Mouse (Mus musculus) forebrain, embryonic 13.5 days (tissue): ENCODE data around the gene Kif5a. TPM values are rescaled to one million over a fixed set of nuclear protein-coding genes. Genes with fewer than 3 reads are reported as not detected.

ENCODE experiments used
- polyA plus RNA-seq: library from polyadenylated mRNA; unstranded; fragments of >200 nt; fragmentation: Nextera tagmentation; extraction: Ambion mirVana; gene quantifications from 2 replicates; pipeline ENCODE4 v1.2.1, GENCODE M21; 2015

Gene Kif5a
- polyA plus RNA-seq, 1 experiment from 2014 or later, result 45.4 TPM

Other genes with a start within 250 kb of the Kif5a start
- 74.7 and 78.4 TPM in 2 replicates for gene Tsfm, start 232.5 kb downstream of the Kif5a start, polyA plus RNA-seq
- 29.3 and 30.0 TPM in 2 replicates for gene Mettl1, start 221.9 kb downstream of the Kif5a start, polyA plus RNA-seq
- gene Eef1akmt3, start 221.8 kb downstream of the Kif5a start, polyA plus RNA-seq, result 0.08 and 0.14 TPM in 2 replicates
- 0.06 TPM in 1 of 2 replicates, not detected in the other for gene Cyp27b1, start 215.1 kb downstream of the Kif5a start, polyA plus RNA-seq
- gene March9, start 203.2 kb downstream of the Kif5a start, polyA plus RNA-seq, result 4.0 and 4.5 TPM in 2 replicates
- gene Cdk4, start 199.8 kb downstream of the Kif5a start, polyA plus RNA-seq, result 2,414 and 2,431 TPM in 2 replicates
- gene Tspan31, start 193.1 kb downstream of the Kif5a start, polyA plus RNA-seq, result 133 and 141 TPM in 2 replicates
- 1.5 and 1.7 TPM in 2 replicates for gene Agap2, start 188.1 kb downstream of the Kif5a start, polyA plus RNA-seq
- 94.8 and 101 TPM in 2 replicates for gene Os9, start 142.2 kb downstream of the Kif5a start, polyA plus RNA-seq
- gene B4galnt1, start 98.1 kb downstream of the Kif5a start, polyA plus RNA-seq, result 15.7 and 16.7 TPM in 2 replicates
- gene Slc26a10, start 82.7 kb downstream of the Kif5a start, polyA plus RNA-seq, result 0.93 and 1.1 TPM in 2 replicates
- gene Arhgef25, start 73.3 kb downstream of the Kif5a start, polyA plus RNA-seq, result 24.3 and 25.8 TPM in 2 replicates
- gene Dtx3, start 67.6 kb downstream of the Kif5a start, polyA plus RNA-seq, result 150 and 155 TPM in 2 replicates
- gene Pip4k2c, start 51.8 kb downstream of the Kif5a start, polyA plus RNA-seq, result 18.8 and 19.5 TPM in 2 replicates
- gene Dctn2, start 3.0 kb upstream of the Kif5a start, polyA plus RNA-seq, result 262 and 282 TPM in 2 replicates
- 13.6 and 16.7 TPM in 2 replicates for gene Mbd6, start 25.7 kb upstream of the Kif5a start, polyA plus RNA-seq
- gene Mars, start 48.4 kb upstream of the Kif5a start, polyA plus RNA-seq, result 137 and 138 TPM in 2 replicates
- gene Arhgap9, start 58.6 kb upstream of the Kif5a start, polyA plus RNA-seq, result 0.39 and 0.72 TPM in 2 replicates
- 1.1 and 2.1 TPM in 2 replicates for gene Gli1, start 78.6 kb upstream of the Kif5a start, polyA plus RNA-seq
- 0.03 and 0.06 TPM in 2 replicates for gene Inhbe, start 91.1 kb upstream of the Kif5a start, polyA plus RNA-seq
- gene Inhbc, start 107.1 kb upstream of the Kif5a start, polyA plus RNA-seq, result not detected in 2 replicates
- 35.7 and 39.3 TPM in 2 replicates for gene R3hdm2, start 117.0 kb upstream of the Kif5a start, polyA plus RNA-seq
- 1.0 and 1.1 TPM in 2 replicates for gene Stac3, start 238.3 kb upstream of the Kif5a start, polyA plus RNA-seq